Mouse (Mus musculus) liver, embryonic 15.5 days (tissue): ENCODE data around the gene Pde4b. TPM values are rescaled to one million over a fixed set of nuclear protein-coding genes. Genes with fewer than 3 reads are reported as not detected.

ENCODE experiments used
- ATAC-seq: fragments of 200-750 bp; cut with Nextera tagmentation; 2 replicates; pipeline ENCODE4 v1.8.0; 2017; ENCODE audit warnings: moderate number of reproducible peaks, mild to moderate bottlenecking, moderate library complexity; ENCODE audit not compliant: insufficient read depth
- H3K27ac ChIP-seq: fragments of 300-500 bp; sonication (generic); replicated peaks from 2 replicates; pipeline ENCODE4 v1.5.1; 2015; ENCODE audit warnings: mild to moderate bottlenecking, inconsistent platforms
- H3K27me3 ChIP-seq: fragments of 300-500 bp; sonication (generic); 2 replicates; pipeline ENCODE4 v1.6.1; 2015; ENCODE audit warnings: mild to moderate bottlenecking, inconsistent platforms
- H3K36me3 ChIP-seq: fragments of 300-500 bp; sonication (generic); replicated peaks from 2 replicates; pipeline ENCODE4 v1.6.1; 2015; ENCODE audit warnings: moderate library complexity, mild to moderate bottlenecking, inconsistent platforms
- H3K4me1 ChIP-seq: fragments of 300-500 bp; sonication (generic); replicated peaks from 2 replicates; pipeline ENCODE4 v1.6.1; 2015; ENCODE audit warnings: inconsistent platforms
- H3K4me2 ChIP-seq: fragments of 300-500 bp; sonication (generic); 2 replicates; pipeline ENCODE4 v1.6.1; 2015; ENCODE audit warnings: moderate library complexity, mild to moderate bottlenecking, inconsistent platforms
- H3K4me3 ChIP-seq: fragments of 300-500 bp; sonication (generic); replicated peaks from 2 replicates; pipeline ENCODE4 v1.5.1; 2015; ENCODE audit warnings: mild to moderate bottlenecking, inconsistent platforms
- H3K9ac ChIP-seq: fragments of 300-500 bp; sonication (generic); 2 replicates; pipeline ENCODE4 v1.6.1; 2015; ENCODE audit warnings: moderate library complexity, mild to moderate bottlenecking, inconsistent platforms
- H3K9me3 ChIP-seq: fragments of 300-500 bp; sonication (generic); replicated peaks from 2 replicates; pipeline ENCODE4 v1.6.1; 2016; ENCODE audit warnings: inconsistent platforms
- WGBS: fragments of 180-500 bp; shearing (Covaris S2); methylation state at CpG from one replicate; pipeline ENCODE4 v1.1.7; 2015; ENCODE audit warnings: mixed read lengths; ENCODE audit not compliant: insufficient replicate concordance; 5-methylcytosine and 5-hydroxymethylcytosine counted together
- polyA plus RNA-seq: library from polyadenylated mRNA; unstranded; fragments of >200 nt; fragmentation: Nextera tagmentation; extraction: Ambion mirVana; gene quantifications from 2 replicates; pipeline ENCODE4 v1.2.1, GENCODE M21; 2015

Gene Pde4b
- polyA plus RNA-seq, 1 experiment from 2014 or later, result 2.5 TPM

GRCm38 (mm10) chr4:102186888-102187287 is 99.5 kb downstream of the Pde4b start:
- ATAC-seq, result no peak
- H3K4me3 ChIP-seq, result no peak overlapping the region
- no peaks in the 10 kb centered on the region for H3K27me3 ChIP-seq
- no peak overlapping the region for H3K4me2 ChIP-seq
- no peaks in the 10 kb centered on the region for H3K4me1 ChIP-seq
- H3K9ac ChIP-seq, result no peak overlapping the region
- no peaks in the 10 kb centered on the region for H3K36me3 ChIP-seq
- no peaks in the 10 kb centered on the region for H3K9me3 ChIP-seq
- no peak overlapping the region for H3K27ac ChIP-seq
- WGBS, result 50% methylated on average over 5 of the region's 5 CpGs

DNA sequence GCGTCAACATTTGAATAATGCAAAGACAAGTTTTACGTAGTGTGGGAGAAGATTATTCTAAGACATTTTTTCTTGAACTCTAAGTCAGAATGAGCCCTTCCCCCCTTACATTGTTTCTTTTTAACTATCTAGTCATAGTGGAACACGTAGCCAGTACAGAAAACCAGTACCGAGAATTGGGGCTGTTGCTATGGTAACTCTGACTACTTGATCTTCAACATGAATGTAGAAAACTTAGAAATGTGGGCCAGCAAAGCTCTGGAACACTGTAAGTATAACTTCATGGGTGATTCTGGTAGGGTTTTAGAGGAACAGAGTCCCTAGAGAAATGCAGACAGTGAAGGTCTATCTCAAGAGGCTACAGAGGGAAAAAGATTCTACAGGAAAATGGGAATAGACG is 110.4 kb downstream of the Pde4b start:
- no peak overlapping the region for H3K4me2 ChIP-seq
- no peaks in the 10 kb centered on the region for H3K36me3 ChIP-seq
- no peak overlapping the region for H3K9ac ChIP-seq
- no peaks in the 10 kb centered on the region for H3K27me3 ChIP-seq
- no peak for ATAC-seq
- 73% methylated on average over 5 of the region's 5 CpGs for WGBS
- no peak overlapping the region for H3K27ac ChIP-seq
- H3K9me3 ChIP-seq, result no peaks in the 10 kb centered on the region
- H3K4me1 ChIP-seq, result no peaks in the 10 kb centered on the region
- H3K4me3 ChIP-seq, result no peak overlapping the region

- Histone ChIP-seq H3K9me3 (no peaks in the 10 kb centered on the region), H3K27me3 (no peaks in the 10 kb centered on the region), H3K27ac (no peak overlapping the region), H3K9ac (no peak overlapping the region), H3K4me1 (no peaks in the 10 kb centered on the region), H3K4me3 (no peak overlapping the region), H3K36me3 (no peaks in the 10 kb centered on the region), H3K4me2 (no peak overlapping the region)
- 54% methylated on average over 2 of the region's 2 CpGs for WGBS
- ATAC-seq, result no peak
Observed at GRCm38 (mm10) chr4:102209773-102210172, 122.4 kb downstream of the Pde4b start.

- H3K4me1 ChIP-seq, result no peaks in the 10 kb centered on the region
- no peaks in the 10 kb centered on the region for H3K9me3 ChIP-seq
- no peaks in the 10 kb centered on the region for H3K36me3 ChIP-seq
- H3K4me2 ChIP-seq, result no peak overlapping the region
- no peak overlapping the region for H3K9ac ChIP-seq
- H3K27me3 ChIP-seq, result no peaks in the 10 kb centered on the region
- H3K27ac ChIP-seq, result no peak overlapping the region
- no peak overlapping the region for H3K4me3 ChIP-seq
- ATAC-seq, result no peak
Observed at GRCm38 (mm10) chr4:102226700-102227099, 139.4 kb downstream of the Pde4b start.

DNA sequence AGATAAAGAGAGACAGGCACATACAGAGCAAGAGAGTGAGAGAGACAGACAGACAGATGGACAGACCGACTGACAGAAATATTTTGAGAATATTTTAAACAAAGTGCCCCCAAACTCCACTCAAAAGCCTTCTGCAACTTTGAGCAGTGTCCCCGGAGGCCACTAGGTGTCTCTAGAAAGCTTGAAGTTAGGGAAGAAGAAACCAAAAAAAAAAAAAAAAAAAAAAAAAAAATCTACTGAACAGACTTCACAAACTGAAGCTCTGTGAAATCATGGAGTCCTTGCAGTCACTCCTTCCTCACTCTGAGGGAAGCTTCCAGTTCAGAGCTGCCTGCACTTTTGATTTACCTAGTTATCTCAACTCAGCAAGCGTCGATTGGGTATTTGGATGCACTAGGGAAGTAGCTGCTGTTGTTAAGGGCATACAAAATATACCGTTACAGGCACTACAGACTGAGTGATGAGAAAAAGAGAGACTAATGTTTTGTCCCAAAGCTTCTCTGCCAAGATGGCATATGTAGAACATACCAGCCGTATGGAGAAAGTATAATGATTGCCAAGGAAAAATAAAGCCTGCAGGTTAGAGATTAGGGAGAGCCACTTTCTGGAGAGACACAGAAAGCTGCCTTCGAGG is 141.7 kb downstream of the Pde4b start:
- H3K9ac ChIP-seq, result no peak overlapping the region
- H3K4me1 ChIP-seq, result no peaks in the 10 kb centered on the region
- no peak overlapping the region for H3K4me2 ChIP-seq
- H3K27ac ChIP-seq, result no peak overlapping the region
- no peak overlapping the region for H3K4me3 ChIP-seq
- no peaks in the 10 kb centered on the region for H3K36me3 ChIP-seq
- H3K27me3 ChIP-seq, result no peaks in the 10 kb centered on the region
- no peak for ATAC-seq
- no peaks in the 10 kb centered on the region for H3K9me3 ChIP-seq
- 44% methylated on average over 7 of the region's 7 CpGs for WGBS

- 19% methylated on average over 1 of the region's 1 CpGs for WGBS
- no peak for ATAC-seq
- H3K27ac ChIP-seq, result no peak overlapping the region
Observed at GRCm38 (mm10) chr4:102230898-102231297, 143.6 kb downstream of the Pde4b start.

DNA sequence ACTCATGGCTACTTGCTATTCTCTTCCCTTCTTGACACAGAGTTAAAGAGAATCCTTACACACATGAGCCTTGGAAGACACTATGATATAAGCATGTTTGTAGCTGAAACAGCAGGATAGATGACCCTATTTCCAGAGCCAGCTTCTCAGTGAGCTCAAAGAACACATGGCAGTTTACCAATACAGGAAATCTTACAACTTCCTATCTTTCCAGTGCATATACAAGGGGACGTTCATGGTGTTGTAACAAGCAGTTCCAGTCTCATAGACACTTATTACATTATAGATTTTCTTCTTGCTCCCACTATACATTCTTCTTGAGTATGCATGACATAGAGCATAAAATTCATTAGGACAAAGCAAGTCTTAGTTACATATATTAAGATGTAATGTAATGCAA is 146.3 kb downstream of the Pde4b start:
- Histone ChIP-seq H3K27me3 (no peaks in the 10 kb centered on the region), H3K4me1 (no peaks in the 10 kb centered on the region), H3K4me2 (no peak overlapping the region), H3K9me3 (no peaks in the 10 kb centered on the region), H3K4me3 (no peak overlapping the region), H3K36me3 (no peaks in the 10 kb centered on the region), H3K27ac (no peak overlapping the region), H3K9ac (no peak overlapping the region)
- WGBS, result 12% methylated on average over 1 of the region's 1 CpGs
- ATAC-seq, result no peak

More at GRCm38 (mm10) chr4:102230898-102231297, 143.6 kb downstream of the Pde4b start:
- Histone ChIP-seq H3K27me3 (no peaks in the 10 kb centered on the region), H3K4me2 (no peak overlapping the region), H3K36me3 (no peaks in the 10 kb centered on the region), H3K4me1 (no peaks in the 10 kb centered on the region), H3K9me3 (no peaks in the 10 kb centered on the region), H3K9ac (no peak overlapping the region), H3K4me3 (no peak overlapping the region)

GRCm38 (mm10) chr4:102235151-102235550 is 147.8 kb downstream of the Pde4b start:
- H3K27me3 ChIP-seq, result no peaks in the 10 kb centered on the region
- no peak overlapping the region for H3K4me2 ChIP-seq
- H3K4me1 ChIP-seq, result no peaks in the 10 kb centered on the region
- H3K27ac ChIP-seq, result no peak overlapping the region
- no peaks in the 10 kb centered on the region for H3K36me3 ChIP-seq
- no peaks in the 10 kb centered on the region for H3K9me3 ChIP-seq
- no peak overlapping the region for H3K9ac ChIP-seq
- ATAC-seq, result no peak
- no peak overlapping the region for H3K4me3 ChIP-seq
- 40% methylated on average over 2 of the region's 2 CpGs for WGBS

GRCm38 (mm10) chr4:102239102-102239501 is 151.8 kb downstream of the Pde4b start:
- H3K4me2 ChIP-seq, result no peak overlapping the region
- H3K9me3 ChIP-seq, result no peaks in the 10 kb centered on the region
- H3K27me3 ChIP-seq, result no peaks in the 10 kb centered on the region
- H3K4me1 ChIP-seq, result no peaks in the 10 kb centered on the region
- no peaks in the 10 kb centered on the region for H3K36me3 ChIP-seq
- 71% methylated on average over 2 of the region's 2 CpGs for WGBS
- no peak for ATAC-seq
- no peak overlapping the region for H3K4me3 ChIP-seq
- no peak overlapping the region for H3K9ac ChIP-seq
- H3K27ac ChIP-seq, result no peak overlapping the region

GRCm38 (mm10) chr4:102239657-102240390 is 152.5 kb downstream of the Pde4b start:
- no peaks in the 10 kb centered on the region for H3K27me3 ChIP-seq
- no peak overlapping the region for H3K4me3 ChIP-seq
- no peak overlapping the region for H3K4me2 ChIP-seq
- no peak for ATAC-seq
- H3K4me1 ChIP-seq, result no peaks in the 10 kb centered on the region
- no peak overlapping the region for H3K27ac ChIP-seq
- H3K9me3 ChIP-seq, result no peaks in the 10 kb centered on the region
- H3K9ac ChIP-seq, result no peak overlapping the region
- H3K36me3 ChIP-seq, result no peaks in the 10 kb centered on the region
- WGBS, result 65% methylated on average over 12 of the region's 12 CpGs

GRCm38 (mm10) chr4:102240754-102241427 is 153.5 kb downstream of the Pde4b start:
- Histone ChIP-seq H3K4me1 (no peaks in the 10 kb centered on the region), H3K27ac (no peak overlapping the region), H3K9me3 (no peaks in the 10 kb centered on the region), H3K4me2 (no peak overlapping the region), H3K27me3 (no peaks in the 10 kb centered on the region), H3K9ac (no peak overlapping the region), H3K4me3 (no peak overlapping the region), H3K36me3 (no peaks in the 10 kb centered on the region)
- 60% methylated on average over 8 of the region's 8 CpGs for WGBS
- no peak for ATAC-seq
